Mouse (Mus musculus) hindbrain, embryonic 11.5 days (tissue): ENCODE results near the gene Slc2a2. TPM values are rescaled to one million over a fixed set of nuclear protein-coding genes. Genes with fewer than 3 reads are reported as not detected.
A peak's percentile ranks its signal among the peaks of the same experiment; 100 is the strongest.
"Not testable (repeated sequence)": the region's sequence is repeated elsewhere in the genome, so short reads cannot be mapped to it uniquely, and the experiment has no call there.

Experiments used
- ATAC-seq: fragments of 200-750 bp; cut with Nextera tagmentation; 2 replicates; pipeline ENCODE4 v1.8.0; 2017; ENCODE audit warnings: mild to moderate bottlenecking, moderate TSS enrichment, moderate library complexity; ENCODE audit not compliant: low FRiP score
- DNase-seq: peaks from one replicate; pipeline ENCODE4 v3.0.0-alpha.2; 2015; ENCODE audit warnings: low spot score
- H3K27ac ChIP-seq: fragments of 300-500 bp; sonication (generic); 2 replicates; pipeline ENCODE4 v1.5.1; 2014; ENCODE audit warnings: mild to moderate bottlenecking, low read depth, low read length
- H3K27me3 ChIP-seq: fragments of 300-500 bp; sonication (generic); 2 replicates; pipeline ENCODE4 v1.6.1; 2014; ENCODE audit warnings: mild to moderate bottlenecking, low read length, moderate library complexity, mixed read lengths; ENCODE audit not compliant: control insufficient read depth, insufficient read depth
- H3K36me3 ChIP-seq: fragments of 300-500 bp; sonication (generic); 2 replicates; pipeline ENCODE4 v1.6.1; 2014; ENCODE audit warnings: mild to moderate bottlenecking, low read length, moderate library complexity, mixed read lengths; ENCODE audit not compliant: control insufficient read depth, insufficient read depth
- H3K4me1 ChIP-seq: fragments of 300-500 bp; sonication (generic); replicated peaks from 2 replicates; pipeline ENCODE4 v1.6.1; 2014; ENCODE audit warnings: low read length, mixed read lengths; ENCODE audit not compliant: control insufficient read depth, insufficient read depth
- H3K4me2 ChIP-seq: fragments of 300-500 bp; sonication (generic); replicated peaks from 2 replicates; pipeline ENCODE4 v1.6.1; 2014; ENCODE audit warnings: mild to moderate bottlenecking, low read depth, low read length
- H3K4me3 ChIP-seq: fragments of 300-500 bp; sonication (generic); 2 replicates; pipeline ENCODE4 v1.5.1; 2014; ENCODE audit warnings: low read depth, low read length
- H3K9ac ChIP-seq: fragments of 300-500 bp; sonication (generic); 2 replicates; pipeline ENCODE4 v1.6.1; 2014; ENCODE audit warnings: low read depth, low read length
- H3K9me3 ChIP-seq: fragments of 300-500 bp; sonication (generic); 2 replicates; pipeline ENCODE4 v1.6.1; 2016; ENCODE audit warnings: low read length; ENCODE audit not compliant: control insufficient read depth
- WGBS: fragments of 180-500 bp; shearing (Covaris S2); extraction: QIAGEN DNeasy Blood & Tissue Kit; methylation state at CpG from one replicate; pipeline ENCODE4 v1.1.7; 2014; 5-methylcytosine and 5-hydroxymethylcytosine counted together
- polyA plus RNA-seq: library from polyadenylated mRNA; unstranded; fragments of >200 nt; fragmentation: Nextera tagmentation; extraction: Ambion mirVana; gene quantifications from 2 replicates; pipeline ENCODE4 v1.2.1, GENCODE M21; 2014

The Slc2a2 gene
- polyA plus RNA-seq, 1 experiment from 2014 or later, result 0.25 TPM

GRCm38 (mm10) chr3:28743251-28743650 is 45.5 kb downstream of the Slc2a2 start:
- no peak for DNase-seq
- ATAC-seq, result no peak; the same call in 1 of the 2 replicates
- WGBS, result 53% methylated on average over 8 of the region's 8 CpGs
- Histone ChIP-seq H3K4me3 (no peak overlapping the region), H3K36me3 (no peaks in the 10 kb centered on the region), H3K27me3 (no peaks in the 10 kb centered on the region), H3K4me1 (no peaks in the 10 kb centered on the region), H3K9ac (no peak overlapping the region), H3K27ac (no peak overlapping the region), H3K9me3 (no peaks in the 10 kb centered on the region), H3K4me2 (no peak overlapping the region)

DNA sequence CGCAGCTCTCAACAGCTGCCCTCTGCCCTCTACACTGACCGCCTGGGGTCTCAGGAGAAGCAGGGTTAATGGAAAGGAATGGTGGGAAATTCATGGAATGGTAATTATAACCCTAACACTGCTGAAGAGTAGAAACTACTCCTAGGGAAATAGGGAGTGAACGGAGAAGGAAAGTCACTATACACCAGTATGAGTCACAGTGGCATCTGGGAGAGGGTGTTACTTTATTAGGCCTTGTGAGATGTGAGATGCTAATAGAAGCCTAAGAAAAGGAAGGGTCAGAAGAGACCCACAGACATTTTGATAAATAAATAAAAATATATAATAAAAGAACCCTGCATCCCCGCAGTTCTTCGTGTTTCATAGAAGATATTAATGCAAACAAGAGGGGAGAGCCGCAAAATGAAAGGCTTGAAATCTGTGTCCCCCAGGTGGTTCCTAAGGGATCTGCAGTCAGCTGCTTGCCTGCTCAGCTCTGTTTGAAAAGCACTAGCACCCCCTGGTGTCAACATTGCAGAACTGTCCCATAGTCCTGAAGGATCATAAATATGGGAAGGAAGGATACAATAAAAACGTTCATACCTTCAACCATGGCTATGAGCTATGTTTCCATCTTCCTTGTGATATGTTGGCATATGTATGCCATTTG is 48.3 kb downstream of the Slc2a2 start:
- H3K4me3 ChIP-seq, result no peak overlapping the region
- peak; percentile 88 for DNase-seq
- no peaks in the 10 kb centered on the region for H3K9me3 ChIP-seq
- peak; percentile 81 for ATAC-seq
- no peaks in the 10 kb centered on the region for H3K27me3 ChIP-seq
- H3K9ac ChIP-seq, result no peak overlapping the region
- no peaks in the 10 kb centered on the region for H3K36me3 ChIP-seq
- H3K27ac ChIP-seq, result no peak overlapping the region
- H3K4me1 ChIP-seq, result no peaks in the 10 kb centered on the region
- no peak overlapping the region for H3K4me2 ChIP-seq
- 33% methylated on average over 7 of the region's 7 CpGs for WGBS

DNA sequence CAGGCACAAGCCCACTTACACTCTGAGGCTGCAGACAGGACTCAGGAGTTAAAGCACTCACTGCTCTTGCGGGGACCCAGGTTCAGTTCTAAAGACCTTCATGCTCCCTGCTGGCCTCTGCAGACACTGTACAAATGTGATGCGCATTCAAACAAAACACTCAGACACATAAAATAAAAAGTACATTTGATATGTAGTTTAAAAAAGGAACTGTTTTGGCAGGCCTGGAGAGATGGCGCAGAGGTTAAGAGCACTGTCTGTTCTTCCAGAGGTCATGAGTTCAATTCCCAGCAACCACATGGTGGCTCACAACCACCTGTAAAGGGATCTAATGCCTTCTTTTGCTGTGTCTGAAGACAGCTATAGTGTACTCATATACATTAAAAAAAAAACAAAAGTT is 50.4 kb downstream of the Slc2a2 start:
- no peaks in the 10 kb centered on the region for H3K36me3 ChIP-seq
- no peaks in the 10 kb centered on the region for H3K4me1 ChIP-seq
- no peak overlapping the region for H3K9ac ChIP-seq
- H3K27me3 ChIP-seq, result no peaks in the 10 kb centered on the region
- H3K4me2 ChIP-seq, result no peak overlapping the region
- H3K9me3 ChIP-seq, result no peaks in the 10 kb centered on the region
- no peak for ATAC-seq
- 88% methylated on average over 3 of the region's 3 CpGs for whole genome bisulfite sequencing
- no peak overlapping the region for H3K4me3 ChIP-seq
- no peak overlapping the region for H3K27ac ChIP-seq
- no peak for DNase-seq

- no peak overlapping the region for H3K27ac ChIP-seq
- DNase-seq (no peak), ATAC-seq (no peak)
- H3K4me2 ChIP-seq, result no peak overlapping the region
- no peaks in the 10 kb centered on the region for H3K9me3 ChIP-seq
- no peak overlapping the region for H3K4me3 ChIP-seq
- H3K4me1 ChIP-seq, result no peaks in the 10 kb centered on the region
- no peaks in the 10 kb centered on the region for H3K36me3 ChIP-seq
- no peak overlapping the region for H3K9ac ChIP-seq
- H3K27me3 ChIP-seq, result no peaks in the 10 kb centered on the region
Measured at GRCm38 (mm10) chr3:28748956-28749355, 51.3 kb downstream of the Slc2a2 start.

GRCm38 (mm10) chr3:28755477-28755876 is 57.8 kb downstream of the Slc2a2 start:
- H3K4me3 ChIP-seq, result no peak overlapping the region
- ATAC-seq, result no peak
- no peaks in the 10 kb centered on the region for H3K27me3 ChIP-seq
- H3K36me3 ChIP-seq, result no peaks in the 10 kb centered on the region
- 73% methylated on average over 7 of the region's 7 CpGs for WGBS
- H3K27ac ChIP-seq, result no peak overlapping the region
- no peak for DNase-seq
- H3K4me2 ChIP-seq, result no peak overlapping the region
- no peaks in the 10 kb centered on the region for H3K9me3 ChIP-seq
- no peaks in the 10 kb centered on the region; the same call in 1 of the 2 replicates for H3K4me1 ChIP-seq
- no peak overlapping the region for H3K9ac ChIP-seq

DNA sequence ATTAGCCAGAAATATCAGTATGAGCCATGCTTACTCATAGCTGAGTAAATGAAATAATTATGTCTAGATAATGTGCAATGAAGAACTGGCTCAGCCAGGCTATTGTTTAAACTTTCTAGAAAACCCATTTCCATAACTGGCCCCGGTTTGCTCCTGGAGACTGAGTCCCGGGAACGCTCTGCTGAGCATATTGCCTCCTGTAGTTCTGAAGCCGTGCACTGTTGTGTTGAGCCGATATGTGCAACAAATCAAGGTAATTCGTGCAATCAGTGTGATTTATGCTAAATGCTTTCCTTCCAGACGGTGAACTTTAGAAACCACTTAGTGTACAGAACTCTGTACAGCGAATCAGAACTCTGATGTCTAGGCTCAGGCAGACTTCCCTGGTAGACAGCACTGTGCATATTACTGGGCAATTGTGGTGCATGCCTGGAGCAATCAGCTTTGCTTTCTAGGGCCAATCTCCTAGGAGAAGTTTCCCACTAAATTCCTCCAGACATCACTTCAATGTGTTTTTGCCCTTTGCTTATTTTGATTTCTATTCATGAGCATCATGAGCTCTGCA is 63.6 kb downstream of the Slc2a2 start:
- no peak overlapping the region for H3K27ac ChIP-seq
- no peak overlapping the region for H3K4me2 ChIP-seq
- no peaks in the 10 kb centered on the region for H3K9me3 ChIP-seq
- WGBS, result 90% methylated on average over 8 of the region's 8 CpGs
- ATAC-seq (no peak), DNase-seq (no peak)
- no peak overlapping the region for H3K9ac ChIP-seq
- H3K4me1 ChIP-seq, result no peaks in the 10 kb centered on the region
- no peaks in the 10 kb centered on the region for H3K27me3 ChIP-seq
- no peak overlapping the region for H3K4me3 ChIP-seq
- H3K36me3 ChIP-seq, result no peaks in the 10 kb centered on the region

DNA sequence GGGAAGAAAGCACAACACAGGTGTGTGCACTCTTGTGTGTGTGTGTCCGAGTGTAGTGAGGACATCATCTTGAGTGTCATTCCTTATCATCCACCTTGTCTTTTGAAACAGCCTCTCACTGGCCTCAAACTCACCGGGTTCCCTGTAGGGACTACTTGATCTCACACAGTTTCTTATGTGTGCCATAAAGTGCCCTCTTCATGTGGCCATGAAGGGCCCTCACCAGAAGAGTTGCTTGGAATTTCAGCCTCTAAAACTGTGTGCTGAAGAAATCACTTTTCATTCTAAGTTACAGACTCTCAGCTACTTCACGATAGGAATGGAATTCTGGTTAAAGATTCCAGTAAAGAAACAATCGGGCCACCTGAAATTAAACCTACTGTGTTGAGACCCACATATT is 69.2 kb downstream of the Slc2a2 start:
- H3K27me3 ChIP-seq, result no peaks in the 10 kb centered on the region
- H3K4me2 ChIP-seq, result no peak overlapping the region
- WGBS, result 91% methylated on average over 4 of the region's 4 CpGs
- H3K9me3 ChIP-seq, result no peaks in the 10 kb centered on the region
- no peak overlapping the region for H3K27ac ChIP-seq
- no peaks in the 10 kb centered on the region for H3K4me1 ChIP-seq
- DNase-seq, result no peak
- H3K36me3 ChIP-seq, result no peaks in the 10 kb centered on the region
- no peak overlapping the region for H3K9ac ChIP-seq
- H3K4me3 ChIP-seq, result no peak overlapping the region
- no peak for ATAC-seq

DNA sequence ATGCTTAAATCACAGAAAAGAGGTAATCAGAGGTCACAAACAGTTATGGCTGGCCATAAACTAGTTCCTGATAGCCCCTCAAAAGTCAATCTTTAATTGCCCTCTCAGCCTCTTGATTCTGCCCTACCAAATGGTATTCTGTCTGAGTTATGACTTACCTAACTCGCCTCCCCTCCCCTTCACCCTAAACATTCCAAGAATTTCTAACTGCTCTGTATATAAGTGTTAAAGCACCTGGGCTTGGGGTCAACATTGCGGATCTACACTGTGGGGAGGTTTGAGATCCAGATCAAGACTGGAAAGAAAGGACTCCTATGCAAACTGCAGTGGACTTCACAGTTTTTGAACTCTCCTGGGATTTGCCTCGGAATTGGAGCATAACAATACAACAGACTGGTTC is 70.5 kb downstream of the Slc2a2 start:
- DNase-seq (no peak), ATAC-seq (no peak)
- no peaks in the 10 kb centered on the region for H3K36me3 ChIP-seq
- no peak overlapping the region for H3K4me2 ChIP-seq
- no peak overlapping the region for H3K9ac ChIP-seq
- H3K4me3 ChIP-seq, result no peak overlapping the region
- H3K27ac ChIP-seq, result no peak overlapping the region
- no peaks in the 10 kb centered on the region for H3K4me1 ChIP-seq
- no peaks in the 10 kb centered on the region for H3K27me3 ChIP-seq
- H3K9me3 ChIP-seq, result no peaks in the 10 kb centered on the region
- WGBS, result 79% methylated on average over 3 of the region's 3 CpGs

DNA sequence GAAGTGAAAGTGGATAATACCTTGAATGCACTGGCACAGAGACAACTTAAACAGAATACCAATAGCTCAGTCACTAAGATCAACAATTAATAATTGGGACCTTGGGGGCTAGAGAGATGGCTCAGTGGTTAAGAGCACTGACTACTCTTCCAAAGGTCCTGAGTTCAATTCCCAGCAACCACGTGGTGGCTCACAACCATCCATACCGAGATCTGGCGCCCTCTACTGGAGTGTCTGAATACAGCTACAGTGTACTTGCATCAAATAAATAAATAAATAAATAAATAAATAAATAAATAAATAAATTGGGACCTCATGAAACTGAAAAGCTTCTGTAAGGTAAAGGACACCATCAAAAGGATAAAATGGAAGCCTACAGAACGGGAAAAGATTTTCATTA is 75.2 kb downstream of the Slc2a2 start:
- not testable (repeated sequence) for H3K9ac ChIP-seq, H3K4me1 ChIP-seq
- 67% methylated on average over 4 of the region's 4 CpGs for WGBS

More for the DNA sequence above, 75.2 kb downstream of the Slc2a2 start:
- not testable (repeated sequence) for ATAC-seq, H3K9me3 ChIP-seq, H3K36me3 ChIP-seq, H3K4me3 ChIP-seq, H3K27ac ChIP-seq, DNase-seq, H3K4me2 ChIP-seq, H3K27me3 ChIP-seq
